Comparison of ENCODE assay signal across 8 mouse cellular contexts in genomic region chr2:33919934-33920615, GRCm38 (mm10). TPM values are rescaled to one million over a fixed set of nuclear protein-coding genes. Genes with fewer than 3 reads are reported as not detected.
A peak's percentile ranks its signal among the peaks of the same experiment; 100 is the strongest.
DNase-seq lines count a peak whose midpoint lies in the region; ATAC-seq lines count a peak whose summit lies in the region.

No protein-coding gene starts in this region.

- peak overlapping the region; percentile 50 for H3K4me2 ChIP-seq in heart, embryonic 14.5 days (ENCODE audit: low read length)

- no peaks in the 10 kb centered on the region for H3K36me3 ChIP-seq in heart, embryonic 14.5 days (ENCODE audit: control insufficient read depth, insufficient read depth, low read length)

- no peak for ATAC-seq in heart, embryonic 14.5 days (ENCODE audit: insufficient number of reproducible peaks, insufficient read depth, low FRiP score, low read depth)

- H3K27ac ChIP-seq in heart, embryonic 14.5 days (replicated peaks in 1 of 2; ENCODE audit: control insufficient read depth in 1 of 2, insufficient read depth in 1 of 2, low read depth in 2 of 2, low read length in 2 of 2) = no peak overlapping the region

- H3K4me1 ChIP-seq in heart, embryonic 14.5 days (ENCODE audit: control insufficient read depth in 2 of 2, insufficient read depth in 2 of 2, low read length in 2 of 2) = peaks cover 6% of the 10 kb centered on the region in 2 experiments; a peak in 3 of 4 replicates

- DNase-seq in kidney, adult 9 months = peak; percentile 6
- no peak for DNase-seq in kidney, adult 18-20 months
- DNase-seq in kidney, postnatal 25 days = peak; percentile 11 to 47
- DNase-seq in retina, postnatal 1 day = peak; percentile 54
- no peak for DNase-seq in frontal cortex, adult 2 months (ENCODE audit: extremely low spot score in 1 of 2, low spot score in 1 of 2)
- DNase-seq in thymus, postnatal 0 days (ENCODE audit: low spot score) = no peak
- DNase-seq in cerebellum, postnatal 25 days = no peak

- no peaks in the 10 kb centered on the region for H3K9me3 ChIP-seq in heart, embryonic 14.5 days (ENCODE audit: control insufficient read depth, low read length)

- 22% methylated on average over 22 of the region's 22 CpGs for WGBS in heart, embryonic 14.5 days

- H3K27me3 ChIP-seq in heart, embryonic 14.5 days (ENCODE audit: control insufficient read depth, insufficient read depth, low read length) = peaks cover 47% of the 10 kb centered on the region

- peak overlapping the region; percentile 21; the same call in 1 of the 2 replicates for H3K9ac ChIP-seq in heart, embryonic 14.5 days (ENCODE audit: low read length)

- peak overlapping the region in 1 of 2 experiments; percentile 9; a peak in 1 of 4 replicates for H3K4me3 ChIP-seq in heart, embryonic 14.5 days (ENCODE audit: control insufficient read depth in 1 of 2, insufficient read depth in 1 of 2, low read depth in 1 of 2, low read length in 2 of 2)

RNA-seq across cellular contexts. Expression of gene Mvb12b, which starts 32.3 kb away (rescaled TPM):
- 10.4 TPM in 2 replicates for polyA plus RNA-seq in heart, embryonic 14.5 days (2014; fragmentation: Nextera tagmentation; extraction: Ambion mirVana)
- polyA plus RNA-seq in frontal cortex, adult 2 months (2012; rRNA removed) = 77.2 and 78.7 TPM in 2 replicates
- polyA plus RNA-seq in thymus, postnatal 0 days (2015; fragmentation: Nextera tagmentation; extraction: Ambion mirVana) = 50.4 and 56.8 TPM in 2 replicates

Comparison
In these comparisons a context has a peak if more than half of its experiments do, and no peak if none do; other contexts are left out.
1. DNase-seq: peak in kidney, adult 9 months (single experiment), kidney, postnatal 25 days (2 of 2) and retina, postnatal 1 day (single experiment); none in kidney, adult 18-20 months (single experiment), frontal cortex, adult 2 months (0 of 2), thymus, postnatal 0 days (single experiment) and cerebellum, postnatal 25 days (0 of 2).